In the genomic region with DNA sequence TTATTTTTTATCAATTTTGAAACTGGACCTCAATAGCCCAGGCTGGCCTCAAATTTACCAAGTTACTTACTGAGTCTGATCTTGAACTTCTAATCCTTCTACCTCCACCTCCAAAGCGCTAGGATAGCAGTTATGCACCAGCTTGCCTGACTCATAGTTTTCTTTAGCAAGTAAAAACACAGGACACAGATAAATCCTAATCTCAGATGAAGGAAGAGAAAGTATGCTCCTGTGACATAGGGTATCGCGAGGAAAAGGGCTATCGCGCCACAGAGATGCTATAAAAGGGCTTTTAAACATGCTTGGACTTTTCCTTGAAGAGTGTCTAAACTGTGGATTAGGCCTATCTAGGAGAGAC, we compare ENCODE assay signal across 8 mouse cellular contexts. TPM values are rescaled to one million over a fixed set of nuclear protein-coding genes. Genes with fewer than 3 reads are reported as not detected.
DNase-seq lines count a peak whose midpoint lies in the region; ATAC-seq and TF ChIP-seq lines count a peak whose summit lies in the region.

No protein-coding gene starts in this region.

- ATAC-seq in midbrain, embryonic 14.5 days (ENCODE audit: low FRiP score, low TSS enrichment): no peak
- ATAC-seq in stomach, embryonic 14.5 days (ENCODE audit: insufficient number of reproducible peaks, insufficient read depth, low FRiP score, low read depth): no peak

- peaks cover 23% of the 10 kb centered on the region for H3K36me3 ChIP-seq in midbrain, embryonic 10.5 days
- 0 out of 2 replicates have a peak, but pooled peaks cover 9% of the 10 kb centered on the region for H3K36me3 ChIP-seq in midbrain, embryonic 14.5 days (ENCODE audit: control insufficient read depth, insufficient read depth, low read length)
- peaks cover 22% of the 10 kb centered on the region for H3K36me3 ChIP-seq in limb, embryonic 10.5 days
- H3K36me3 ChIP-seq in stomach, embryonic 14.5 days (ENCODE audit: control insufficient read depth, insufficient read depth, low read length): peaks cover 11% of the 10 kb centered on the region; the same call in 1 of the 2 replicates

- no peak overlapping the region for H3K9ac ChIP-seq in midbrain, embryonic 14.5 days (replicated peaks; ENCODE audit: low read length)
- no peak overlapping the region for H3K9ac ChIP-seq in stomach, embryonic 14.5 days (replicated peaks; ENCODE audit: low read depth, low read length)

- H3K4me1 ChIP-seq in midbrain, embryonic 10.5 days: peaks cover 8% of the 10 kb centered on the region
- peaks cover 6% of the 10 kb centered on the region for H3K4me1 ChIP-seq in midbrain, embryonic 14.5 days (ENCODE audit: control insufficient read depth, insufficient read depth, low read length)
- peaks cover 5% of the 10 kb centered on the region for H3K4me1 ChIP-seq in limb, embryonic 10.5 days
- H3K4me1 ChIP-seq in stomach, embryonic 14.5 days (ENCODE audit: control insufficient read depth, insufficient read depth, low read length): 0 out of 2 replicates have a peak, but pooled peaks cover 3% of the 10 kb centered on the region

- H3K27me3 ChIP-seq in midbrain, embryonic 10.5 days (ENCODE audit: low read depth, poor library complexity, severe bottlenecking): no peaks in the 10 kb centered on the region
- H3K27me3 ChIP-seq in midbrain, embryonic 14.5 days (ENCODE audit: control insufficient read depth, insufficient read depth, low read length): no peaks in the 10 kb centered on the region
- H3K27me3 ChIP-seq in limb, embryonic 10.5 days (ENCODE audit: low read depth, poor library complexity, severe bottlenecking): no peaks in the 10 kb centered on the region
- no peaks in the 10 kb centered on the region for H3K27me3 ChIP-seq in stomach, embryonic 14.5 days (ENCODE audit: control insufficient read depth, insufficient read depth, low read length)

- H3K27ac ChIP-seq in gastrocnemius, adult 2 months: peak overlapping the region; percentile 91
- H3K27ac ChIP-seq in midbrain, embryonic 10.5 days (replicated peaks): no peak overlapping the region
- H3K27ac ChIP-seq in midbrain, embryonic 14.5 days (replicated peaks; ENCODE audit: low read depth, low read length): no peak overlapping the region
- peak overlapping the region; percentile 92; the same call in 1 of the 2 replicates for H3K27ac ChIP-seq in limb, embryonic 10.5 days
- peak overlapping the region; percentile 76 for H3K27ac ChIP-seq in stomach, embryonic 14.5 days (ENCODE audit: low read length)

- 27% methylated on average over 5 of the region's 5 CpGs for WGBS in midbrain, embryonic 10.5 days
- WGBS in midbrain, embryonic 14.5 days: 21% methylated on average over 5 of the region's 5 CpGs
- 22% methylated on average over 5 of the region's 5 CpGs for WGBS in limb, embryonic 10.5 days
- WGBS in stomach, embryonic 14.5 days: 26% methylated on average over 5 of the region's 5 CpGs

- DNase-seq in gastrocnemius, adult 2 months: no peak
- DNase-seq in gastrocnemius, postnatal 10 days: no peak
- DNase-seq in midbrain, embryonic 10.5 days (ENCODE audit: low spot score): no peak
- no peak for DNase-seq in midbrain, embryonic 14.5 days
- DNase-seq in limb, embryonic 10.5 days (ENCODE audit: low spot score): no peak
- DNase-seq in spleen, adult 12 weeks (ENCODE audit: low spot score): no peak
- DNase-seq in adipocyte (ENCODE audit: low spot score): no peak

- intact Hi-C loops in gastrocnemius, adult 2 months (cut with DNase I): no loop called here

- TF ChIP-seq CTCF in gastrocnemius, adult 2 months (IDR thresholded peaks at IDR 0.05): no peak

- H3K9me3 ChIP-seq in midbrain, embryonic 10.5 days (replicated peaks): no peaks in the 10 kb centered on the region
- no peaks in the 10 kb centered on the region for H3K9me3 ChIP-seq in midbrain, embryonic 14.5 days (ENCODE audit: control insufficient read depth, low read length)
- H3K9me3 ChIP-seq in limb, embryonic 10.5 days (replicated peaks): no peaks in the 10 kb centered on the region
- H3K9me3 ChIP-seq in stomach, embryonic 14.5 days (ENCODE audit: control insufficient read depth, low read depth, low read length): no peaks in the 10 kb centered on the region

- H3K4me2 ChIP-seq in midbrain, embryonic 14.5 days (ENCODE audit: low read length): no peak overlapping the region
- H3K4me2 ChIP-seq in stomach, embryonic 14.5 days (replicated peaks; ENCODE audit: low read depth, low read length): no peak overlapping the region

- H3K4me3 ChIP-seq in gastrocnemius, adult 2 months: no peak overlapping the region
- peak overlapping the region; percentile 85; the same call in 1 of the 2 replicates for H3K4me3 ChIP-seq in midbrain, embryonic 10.5 days
- no peak overlapping the region for H3K4me3 ChIP-seq in midbrain, embryonic 14.5 days (replicated peaks; ENCODE audit: low read depth, low read length)
- H3K4me3 ChIP-seq in limb, embryonic 10.5 days: peak overlapping the region; percentile 85
- no peak overlapping the region for H3K4me3 ChIP-seq in stomach, embryonic 14.5 days (ENCODE audit: low read depth, low read length)

RNA-seq across cellular contexts. Expression of gene Ift46, which starts 4.7 kb away (rescaled TPM):
- total RNA-seq in gastrocnemius, adult 2 months (2021): 10 to 100 TPM; 27.4 to 28.4 TPM
- total RNA-seq in gastrocnemius, postnatal 10 days (2021): 10 to 100 TPM; 45.2 to 53.1 TPM
- polyA plus RNA-seq in midbrain, embryonic 10.5 days (2016; fragmentation: Nextera tagmentation; extraction: Ambion mirVana): 130 and 144 TPM in 2 replicates
- 187 and 211 TPM in 2 replicates for polyA plus RNA-seq in midbrain, embryonic 14.5 days (2014; fragmentation: Nextera tagmentation; extraction: Ambion mirVana)
- 115 and 146 TPM in 2 replicates for polyA plus RNA-seq in limb, embryonic 10.5 days (2016; fragmentation: Nextera tagmentation; extraction: Ambion mirVana)
- polyA plus RNA-seq in stomach, embryonic 14.5 days (2014; fragmentation: Nextera tagmentation; extraction: Ambion mirVana): 105 and 119 TPM in 2 replicates

RNA-seq across cellular contexts. Expression of gene Arcn1, which starts 4.7 kb away (rescaled TPM):
- 10 to 100 TPM; 83.0 to 85.3 TPM for total RNA-seq in gastrocnemius, adult 2 months (2021)
- 10 to 100 TPM; 85.6 to 97.8 TPM for total RNA-seq in gastrocnemius, postnatal 10 days (2021)
- polyA plus RNA-seq in midbrain, embryonic 10.5 days (2016; fragmentation: Nextera tagmentation; extraction: Ambion mirVana): 165 and 172 TPM in 2 replicates
- 99.8 and 160 TPM in 2 replicates for polyA plus RNA-seq in midbrain, embryonic 14.5 days (2014; fragmentation: Nextera tagmentation; extraction: Ambion mirVana)
- 172 and 193 TPM in 2 replicates for polyA plus RNA-seq in limb, embryonic 10.5 days (2016; fragmentation: Nextera tagmentation; extraction: Ambion mirVana)
- 202 and 209 TPM in 2 replicates for polyA plus RNA-seq in stomach, embryonic 14.5 days (2014; fragmentation: Nextera tagmentation; extraction: Ambion mirVana)

RNA-seq across cellular contexts. Expression of gene Tmem25, which starts 26.7 kb away (rescaled TPM):
- total RNA-seq in gastrocnemius, adult 2 months (2021): 1 to 10 TPM; 4.2 to 7.9 TPM
- 1 to 10 TPM; 6.4 to 8.0 TPM for total RNA-seq in gastrocnemius, postnatal 10 days (2021)
- 1.8 and 3.2 TPM in 2 replicates for polyA plus RNA-seq in midbrain, embryonic 10.5 days (2016; fragmentation: Nextera tagmentation; extraction: Ambion mirVana)
- 10.0 and 15.6 TPM in 2 replicates for polyA plus RNA-seq in midbrain, embryonic 14.5 days (2014; fragmentation: Nextera tagmentation; extraction: Ambion mirVana)
- polyA plus RNA-seq in limb, embryonic 10.5 days (2016; fragmentation: Nextera tagmentation; extraction: Ambion mirVana): 1.3 and 1.9 TPM in 2 replicates
- 3.2 and 3.5 TPM in 2 replicates for polyA plus RNA-seq in stomach, embryonic 14.5 days (2014; fragmentation: Nextera tagmentation; extraction: Ambion mirVana)

RNA-seq across cellular contexts. Expression of gene Ttc36, which starts 30.5 kb away (rescaled TPM):
- under 1 TPM; 0.25 to 0.41 TPM for total RNA-seq in gastrocnemius, adult 2 months (2021)
- 1 to 10 TPM in 1 of 2 experiments, under 1 TPM in 1; 0.70 to 1.0 TPM for total RNA-seq in gastrocnemius, postnatal 10 days (2021)
- 0.26 TPM in 1 of 2 replicates, not detected in the other for polyA plus RNA-seq in midbrain, embryonic 10.5 days (2016; fragmentation: Nextera tagmentation; extraction: Ambion mirVana)
- 0.41 and 0.72 TPM in 2 replicates for polyA plus RNA-seq in midbrain, embryonic 14.5 days (2014; fragmentation: Nextera tagmentation; extraction: Ambion mirVana)
- not detected in 2 replicates for polyA plus RNA-seq in limb, embryonic 10.5 days (2016; fragmentation: Nextera tagmentation; extraction: Ambion mirVana)
- 0.42 and 1.7 TPM in 2 replicates for polyA plus RNA-seq in stomach, embryonic 14.5 days (2014; fragmentation: Nextera tagmentation; extraction: Ambion mirVana)

RNA-seq across cellular contexts. Expression of gene Phldb1, which starts 37.4 kb away (rescaled TPM):
- total RNA-seq in gastrocnemius, adult 2 months (2021): 10 to 100 TPM; 29.3 to 32.1 TPM
- total RNA-seq in gastrocnemius, postnatal 10 days (2021): 10 to 100 TPM; 49.8 to 82.4 TPM
- 40.8 and 49.1 TPM in 2 replicates for polyA plus RNA-seq in midbrain, embryonic 10.5 days (2016; fragmentation: Nextera tagmentation; extraction: Ambion mirVana)
- polyA plus RNA-seq in midbrain, embryonic 14.5 days (2014; fragmentation: Nextera tagmentation; extraction: Ambion mirVana): 46.7 and 51.1 TPM in 2 replicates
- polyA plus RNA-seq in limb, embryonic 10.5 days (2016; fragmentation: Nextera tagmentation; extraction: Ambion mirVana): 37.9 and 55.9 TPM in 2 replicates
- polyA plus RNA-seq in stomach, embryonic 14.5 days (2014; fragmentation: Nextera tagmentation; extraction: Ambion mirVana): 26.7 and 26.8 TPM in 2 replicates

Comparison
In these comparisons a context has a peak if more than half of its experiments do, and no peak if none do; other contexts are left out.
1. H3K4me3 ChIP-seq: peak in midbrain, embryonic 10.5 days (single experiment) and limb, embryonic 10.5 days (single experiment); none in gastrocnemius, adult 2 months (single experiment), midbrain, embryonic 14.5 days (single experiment) and stomach, embryonic 14.5 days (single experiment).
2. H3K27ac ChIP-seq: peak in gastrocnemius, adult 2 months (single experiment), limb, embryonic 10.5 days (single experiment) and stomach, embryonic 14.5 days (single experiment); none in midbrain, embryonic 10.5 days (single experiment) and midbrain, embryonic 14.5 days (single experiment).